ENCODE assay signal across 8 mouse cellular contexts in genomic region chr7:122018978-122019377, GRCm38 (mm10). TPM values are rescaled to one million over a fixed set of nuclear protein-coding genes. Genes with fewer than 3 reads are reported as not detected.
A peak's percentile ranks its signal among the peaks of the same experiment; 100 is the strongest.
DNase-seq lines count a peak whose midpoint lies in the region; ATAC-seq and TF ChIP-seq lines count a peak whose summit lies in the region.

No protein-coding gene starts in this region.

- no peak for DNase-seq in lung, embryonic 14.5 days
- no peak for DNase-seq in lung, adult 2 months
- DNase-seq in limb, embryonic 11.5 days (ENCODE audit: low spot score), result no peak
- DNase-seq in right cerebral cortex, postnatal 14 days, result peak; percentile 33
- no peak for DNase-seq in testis, postnatal 10 days (ENCODE audit: low spot score)
- no peak for DNase-seq in T-cell, adult 2 months (ENCODE audit: low spot score)
- DNase-seq in heart, postnatal 25 days (ENCODE audit: low spot score), result no peak

- H3K9me3 ChIP-seq in lung, embryonic 14.5 days (ENCODE audit: low read depth, low read length), result no peaks in the 10 kb centered on the region
- no peaks in the 10 kb centered on the region for H3K9me3 ChIP-seq in limb, embryonic 11.5 days (ENCODE audit: control insufficient read depth, low read length)

- H3K4me3 ChIP-seq in lung, embryonic 14.5 days (ENCODE audit: low read depth, low read length), result peak overlapping the region; percentile 80; the same call in 1 of the 2 replicates
- H3K4me3 ChIP-seq in lung, adult 2 months (replicated peaks; ENCODE audit: extremely low read depth, low read depth, low read length), result no peak overlapping the region
- H3K4me3 ChIP-seq in limb, embryonic 11.5 days (ENCODE audit: low read depth, low read length), result no peak overlapping the region

- TF ChIP-seq POLR2A in lung, adult 2 months (IDR thresholded peaks at IDR 0.05; ENCODE audit: borderline replicate concordance, extremely low read depth, low read depth, low read length), result no peak

- H3K9ac ChIP-seq in lung, embryonic 14.5 days, result no peak overlapping the region
- no peak overlapping the region for H3K9ac ChIP-seq in limb, embryonic 11.5 days (ENCODE audit: low read length)

- ATAC-seq in lung, embryonic 14.5 days (ENCODE audit: insufficient read depth), result no peak
- ATAC-seq in frontal cortex, adult (ENCODE audit: low TSS enrichment), result peak; percentile 66
- no peak for ATAC-seq in limb, embryonic 11.5 days (ENCODE audit: insufficient number of reproducible peaks, low FRiP score, low TSS enrichment, low read depth)

- no peaks in the 10 kb centered on the region for H3K27me3 ChIP-seq in lung, embryonic 14.5 days (ENCODE audit: insufficient read depth, low read length)
- no peaks in the 10 kb centered on the region for H3K27me3 ChIP-seq in limb, embryonic 11.5 days (ENCODE audit: control insufficient read depth, insufficient read depth, low read length)

- intact Hi-C loops in heart, postnatal 25 days (cut with DNase I), result no loop called here

- H3K27ac ChIP-seq in lung, embryonic 14.5 days (ENCODE audit: low read depth), result peak overlapping the region; percentile 46; the same call in 1 of the 2 replicates
- H3K27ac ChIP-seq in limb, embryonic 11.5 days (replicated peaks; ENCODE audit: low read depth, low read length), result no peak overlapping the region

- H3K36me3 ChIP-seq in lung, embryonic 14.5 days (ENCODE audit: insufficient read depth), result peaks cover 3% of the 10 kb centered on the region; the same call in 1 of the 2 replicates
- peaks cover 3% of the 10 kb centered on the region; the same call in 1 of the 2 replicates for H3K36me3 ChIP-seq in limb, embryonic 11.5 days (ENCODE audit: control insufficient read depth, insufficient read depth, low read length)

- WGBS in lung, embryonic 14.5 days, result 80% methylated on average over 7 of the region's 7 CpGs
- 89% methylated on average over 7 of the region's 7 CpGs for WGBS in lung, adult 2 months
- WGBS in limb, embryonic 11.5 days, result 88% methylated on average over 7 of the region's 7 CpGs

- no peak for TF ChIP-seq CTCF in lung, embryonic 14.5 days (IDR thresholded peaks at IDR 0.05; ENCODE audit: low read depth)
- no peak for TF ChIP-seq CTCF in lung, adult 2 months (IDR thresholded peaks at IDR 0.05; ENCODE audit: insufficient read depth, low read length)

- H3K4me2 ChIP-seq in lung, embryonic 14.5 days, result peak overlapping the region; percentile 82
- peak overlapping the region; percentile 80; the same call in 1 of the 2 replicates for H3K4me2 ChIP-seq in limb, embryonic 11.5 days (ENCODE audit: low read depth, severe bottlenecking)

- peaks cover 27% of the 10 kb centered on the region for H3K4me1 ChIP-seq in lung, embryonic 14.5 days (ENCODE audit: insufficient read depth)
- H3K4me1 ChIP-seq in lung, adult 2 months (ENCODE audit: control insufficient read depth, insufficient read depth, low read length), result no peaks in the 10 kb centered on the region
- peaks cover 26% of the 10 kb centered on the region for H3K4me1 ChIP-seq in limb, embryonic 11.5 days (ENCODE audit: control insufficient read depth, insufficient read depth, low read length)

RNA-seq across cellular contexts. Expression of gene Gga2, which starts 2.0 kb away (rescaled TPM):
- 73.2 and 76.8 TPM in 2 replicates for polyA plus RNA-seq in lung, embryonic 14.5 days (2014; fragmentation: Nextera tagmentation; extraction: Ambion mirVana)
- polyA plus RNA-seq in lung, adult 2 months (2012; rRNA removed), result 26.2 and 35.3 TPM in 2 replicates
- polyA plus RNA-seq in limb, embryonic 11.5 days (2014; fragmentation: Nextera tagmentation; extraction: Ambion mirVana), result 90.2 and 108 TPM in 2 replicates
- total RNA-seq in heart, postnatal 25 days (2021), result 10 to 100 TPM; 25.7 to 26.9 TPM

RNA-seq across cellular contexts. Expression of gene Cog7, which starts 37.5 kb away (rescaled TPM):
- polyA plus RNA-seq in lung, embryonic 14.5 days (2014; fragmentation: Nextera tagmentation; extraction: Ambion mirVana), result 23.1 and 23.2 TPM in 2 replicates
- polyA plus RNA-seq in lung, adult 2 months (2012; rRNA removed), result 25.6 and 29.7 TPM in 2 replicates
- polyA plus RNA-seq in limb, embryonic 11.5 days (2014; fragmentation: Nextera tagmentation; extraction: Ambion mirVana), result 20.8 and 21.0 TPM in 2 replicates
- total RNA-seq in heart, postnatal 25 days (2021), result 10 to 100 TPM; 13.8 to 15.2 TPM

RNA-seq across cellular contexts. Expression of gene Ubfd1, which starts 48.0 kb away (rescaled TPM):
- 80.8 and 83.1 TPM in 2 replicates for polyA plus RNA-seq in lung, embryonic 14.5 days (2014; fragmentation: Nextera tagmentation; extraction: Ambion mirVana)
- 17.5 and 21.1 TPM in 2 replicates for polyA plus RNA-seq in lung, adult 2 months (2012; rRNA removed)
- polyA plus RNA-seq in limb, embryonic 11.5 days (2014; fragmentation: Nextera tagmentation; extraction: Ambion mirVana), result 108 and 109 TPM in 2 replicates
- 10 to 100 TPM; 35.0 to 38.6 TPM for total RNA-seq in heart, postnatal 25 days (2021)

RNA-seq across cellular contexts. Expression of gene Ears2, which starts 48.1 kb away (rescaled TPM):
- polyA plus RNA-seq in lung, embryonic 14.5 days (2014; fragmentation: Nextera tagmentation; extraction: Ambion mirVana), result 16.5 and 17.5 TPM in 2 replicates
- polyA plus RNA-seq in lung, adult 2 months (2012; rRNA removed), result 5.1 and 6.0 TPM in 2 replicates
- polyA plus RNA-seq in limb, embryonic 11.5 days (2014; fragmentation: Nextera tagmentation; extraction: Ambion mirVana), result 17.1 and 17.8 TPM in 2 replicates
- total RNA-seq in heart, postnatal 25 days (2021), result 10 to 100 TPM; 11.3 to 12.6 TPM
